Mouse (Mus musculus): ENCODE data around the gene Slc30a5.

GRCm38 (mm10) chr13:100865744-100866143 is 32.5 kb upstream of the Slc30a5 start:
- TF ChIP-seq HCFC1 (IDR thresholded peaks at IDR 0.05; ENCODE audit: borderline replicate concordance, insufficient read depth, low read length) = no peak
- no peak for TF ChIP-seq CHD2 (IDR thresholded peaks at IDR 0.05; ENCODE audit: low read depth, low read length)
- no peak for TF ChIP-seq ZC3H11A (IDR thresholded peaks at IDR 0.05; ENCODE audit: borderline replicate concordance, low read depth, low read length)
- TF ChIP-seq MAFK (IDR thresholded peaks at IDR 0.05; ENCODE audit: insufficient read depth, low read depth, low read length) = no peak
- no peak for TF ChIP-seq ZNF384 (IDR thresholded peaks at IDR 0.05; ENCODE audit: low read depth, low read length)
